Mouse (Mus musculus) urinary bladder, postnatal 4 days (tissue): ENCODE measurements around the gene Slx4ip.

Source experiments
- DNase-seq, 2 experiments: peaks; one replicate each; pipeline ENCODE4 v3.0.0; 2021 to 2022; ENCODE audit warnings: low spot score in 2 of 2

The Slx4ip gene

DNA sequence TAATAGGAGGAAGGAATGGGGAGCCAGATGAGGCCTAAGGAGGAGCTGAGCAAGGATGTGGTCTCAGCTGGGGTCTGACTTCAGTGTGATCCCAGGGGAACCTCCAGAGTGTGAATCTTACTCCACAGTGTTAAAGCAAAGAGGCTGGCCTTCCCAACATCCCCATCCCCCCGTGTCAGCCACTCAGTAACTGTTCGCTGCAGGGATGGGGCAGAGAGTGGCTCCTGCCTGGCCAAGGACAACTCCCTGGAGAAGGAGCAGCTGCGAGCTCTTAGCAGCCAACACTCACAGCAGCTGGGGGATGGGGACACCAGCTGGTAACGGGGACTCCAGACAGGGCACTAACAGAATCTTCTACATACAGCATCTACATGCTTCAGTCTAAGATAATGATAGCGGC, 210.1 kb downstream of the Slx4ip start:
- no peak for DNase-seq

DNA sequence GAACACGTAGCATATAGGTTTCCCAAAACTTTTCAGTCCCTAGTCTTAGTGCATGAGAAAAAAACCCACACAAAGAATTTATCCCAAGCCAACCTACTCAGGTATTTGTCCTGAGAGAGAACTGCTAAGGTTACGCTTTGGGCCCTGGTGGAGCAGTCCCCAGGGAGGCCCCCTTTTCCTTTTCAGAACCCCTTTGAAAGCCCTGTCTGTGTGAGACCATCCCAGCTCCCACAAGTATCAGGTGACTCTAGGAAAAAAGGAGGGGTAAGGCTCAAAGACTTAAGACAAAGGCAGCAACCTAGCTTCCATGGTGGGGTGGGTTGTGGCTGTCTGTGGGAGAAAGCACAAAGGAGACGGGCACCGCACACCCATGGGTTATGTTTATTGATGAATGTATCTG, 216.2 kb downstream of the Slx4ip start:
- DNase-seq = peak in 1 of 2 experiments; percentile 8

DNA sequence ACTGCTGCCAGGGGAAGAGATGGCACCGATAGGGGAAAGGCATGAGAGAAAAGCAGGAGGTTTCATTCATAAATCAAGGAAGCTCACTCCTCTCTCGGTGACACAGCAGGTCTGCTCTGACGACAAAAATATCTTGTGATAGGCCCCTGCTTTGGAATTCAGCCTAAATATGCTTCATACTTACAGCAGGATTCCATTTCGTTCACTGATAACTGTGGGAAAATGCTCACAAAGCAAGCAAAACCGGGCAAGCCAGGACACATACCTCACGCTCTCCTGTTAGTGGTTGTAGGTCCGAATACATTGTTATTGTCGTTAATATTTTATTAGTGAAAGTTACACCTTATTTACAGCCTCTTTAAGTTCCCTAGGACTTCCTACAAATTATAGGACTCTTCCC, 216.9 kb downstream of the Slx4ip start:
- DNase-seq = peak in 1 of 2 experiments; percentile 34

GRCm38 (mm10) chr2:137109321-137110213, 218.5 kb downstream of the Slx4ip start:
- DNase-seq = peak in 1 of 2 experiments; percentile 59

GRCm38 (mm10) chr2:137110214-137110898, 219.3 kb downstream of the Slx4ip start:
- peak in 1 of 2 experiments; percentile 28 for DNase-seq

GRCm38 (mm10) chr2:137113288-137114061, 222.5 kb downstream of the Slx4ip start:
- peak in 1 of 2 experiments; percentile 60 for DNase-seq

DNA sequence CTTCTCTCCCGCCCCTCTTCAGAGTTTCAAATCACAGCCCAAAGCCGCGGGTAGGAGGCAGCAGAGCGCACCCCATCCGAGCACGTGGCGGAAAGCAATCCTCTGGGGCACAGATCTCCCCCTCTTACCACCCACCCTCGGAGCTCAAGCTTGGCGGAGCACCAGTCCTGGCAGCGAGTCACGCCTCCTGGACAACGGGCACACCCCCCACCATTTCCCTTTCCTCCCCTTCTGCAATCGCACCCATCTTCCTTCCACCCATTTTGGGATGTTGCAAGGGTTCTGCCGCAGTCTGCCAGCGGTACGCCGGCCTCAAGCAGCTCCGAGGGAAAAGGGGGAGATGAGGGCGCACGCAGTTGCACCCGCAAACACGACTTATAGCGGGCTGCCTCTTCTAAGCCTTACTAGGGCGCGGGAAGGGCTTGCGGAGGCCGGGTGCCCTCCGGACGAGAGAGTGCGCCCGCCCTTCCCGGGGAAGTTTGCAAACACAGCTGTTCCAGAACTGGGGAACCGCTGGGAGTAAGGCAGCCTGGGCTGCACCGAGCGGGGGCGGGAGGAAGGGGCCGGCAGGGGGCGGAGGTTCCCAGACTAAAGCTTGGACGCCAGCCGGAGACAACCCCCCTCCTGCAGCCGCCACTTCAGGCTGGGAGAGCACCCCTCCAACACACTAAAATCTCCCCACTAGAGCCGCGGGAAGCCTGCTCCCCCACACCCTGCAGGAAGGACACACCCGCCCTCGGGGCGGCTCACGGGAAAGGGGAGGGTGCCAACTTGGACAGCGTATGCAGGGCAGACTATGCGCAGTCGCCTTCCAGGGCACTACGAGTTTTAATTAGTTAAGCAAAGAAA, 223.5 kb downstream of the Slx4ip start:
- DNase-seq = peak; percentile 82 to 85

- peak in 1 of 2 experiments; percentile 62 for DNase-seq
Measured at GRCm38 (mm10) chr2:137115241-137116024, 224.4 kb downstream of the Slx4ip start.

GRCm38 (mm10) chr2:137116025-137116674, 225.1 kb downstream of the Slx4ip start, which contains the start of gene Jag1:
Jag1 (minus strand) TSS chr2:137116644.
- DNase-seq = peak in 1 of 2 experiments; percentile 62

DNA sequence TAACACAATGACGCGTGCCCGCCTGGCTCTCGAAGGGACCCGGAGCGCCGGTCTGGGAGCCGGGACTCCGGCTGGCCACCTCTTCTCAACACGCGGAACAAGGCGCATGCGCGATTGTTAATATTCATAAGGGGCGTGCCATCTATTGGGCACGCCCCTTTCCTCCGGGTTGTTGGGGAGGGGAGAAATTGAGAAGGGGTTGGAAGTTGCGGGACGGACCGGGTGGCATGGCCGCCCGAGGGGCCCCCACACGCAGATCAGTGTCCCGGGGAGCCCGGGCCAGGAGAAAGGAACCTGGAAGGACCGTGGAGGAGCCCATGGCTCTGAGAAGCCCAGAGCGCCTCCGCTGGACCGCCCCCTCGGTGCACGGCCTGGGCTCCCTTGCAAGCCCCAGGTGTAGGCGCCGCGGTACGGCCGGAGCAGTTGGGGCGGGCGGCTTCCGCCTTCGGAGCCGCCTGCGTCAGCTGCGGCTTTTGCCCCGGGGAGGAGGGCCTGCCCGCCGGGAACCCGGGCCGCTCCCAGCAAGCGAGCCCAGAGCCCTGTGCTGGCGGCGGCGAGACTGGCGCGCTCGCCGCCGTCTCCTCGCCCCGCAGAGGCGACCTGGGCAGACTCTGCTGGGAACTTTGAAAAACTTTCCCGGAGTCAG, 225.8 kb downstream of the Slx4ip start:
- peak; percentile 89 to 95 for DNase-seq

DNA sequence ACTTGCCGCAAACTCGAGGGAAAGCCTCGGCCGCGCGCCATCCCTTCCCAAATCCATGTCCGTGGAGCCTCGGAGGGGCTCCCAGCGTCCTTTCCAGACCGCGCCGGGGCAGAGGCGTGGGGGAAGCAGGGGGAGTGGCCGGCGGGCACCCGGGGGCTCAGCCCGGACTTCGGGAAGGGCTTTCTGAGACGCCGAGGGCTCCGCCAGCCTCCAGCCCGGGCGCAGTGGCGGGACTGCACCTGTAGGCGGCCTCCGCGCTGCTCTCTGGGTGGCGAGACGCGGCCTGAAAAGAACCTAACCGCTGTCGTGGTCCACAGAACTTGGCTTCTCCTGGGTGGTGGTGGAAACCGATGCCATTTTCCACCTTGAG, 226.3 kb downstream of the Slx4ip start:
- peak; percentile 86 to 91 for DNase-seq
